Mouse (Mus musculus): Measurements from ENCODE around the gene Mgat3. TPM values are rescaled to one million over a fixed set of nuclear protein-coding genes. Genes with fewer than 3 reads are reported as not detected.

Gene Mgat3
- total RNA-seq, 1 experiment from 2014 or later = not detected

DNA sequence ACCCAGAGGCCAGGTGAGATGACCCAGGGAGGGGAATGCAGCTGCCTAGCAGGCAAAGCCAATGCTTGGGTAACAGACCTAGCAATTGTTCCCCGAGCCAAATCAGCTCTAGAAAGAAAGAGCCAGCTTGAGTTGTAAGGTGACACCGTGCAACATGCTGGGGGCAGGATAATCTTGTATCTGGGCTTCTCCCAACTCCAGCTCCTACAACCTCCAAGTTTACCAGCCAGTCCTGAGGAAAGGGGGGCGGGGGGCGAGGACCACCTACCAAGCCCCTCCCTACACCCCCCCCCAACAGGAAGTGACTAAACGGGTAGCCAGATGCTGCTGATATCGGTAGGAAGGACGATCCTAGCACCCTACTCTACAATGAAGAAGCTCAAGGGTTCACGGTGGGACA lies 2.2 kb upstream of the Mgat3 start:
- ATAC-seq (replicated peaks; ENCODE audit: insufficient number of reproducible peaks, low FRiP score, low TSS enrichment, poor library complexity, severe bottlenecking) = no peak

GRCm38 (mm10) chr15:80171791-80172190 lies 1.7 kb upstream of the Mgat3 start:
- no peak for ATAC-seq (replicated peaks; ENCODE audit: insufficient number of reproducible peaks, low FRiP score, low TSS enrichment, poor library complexity, severe bottlenecking)

- no peak for ATAC-seq (replicated peaks; ENCODE audit: insufficient number of reproducible peaks, low FRiP score, low TSS enrichment, poor library complexity, severe bottlenecking)
Observed at GRCm38 (mm10) chr15:80173781-80174597, 468 bp downstream of the Mgat3 start.

DNA sequence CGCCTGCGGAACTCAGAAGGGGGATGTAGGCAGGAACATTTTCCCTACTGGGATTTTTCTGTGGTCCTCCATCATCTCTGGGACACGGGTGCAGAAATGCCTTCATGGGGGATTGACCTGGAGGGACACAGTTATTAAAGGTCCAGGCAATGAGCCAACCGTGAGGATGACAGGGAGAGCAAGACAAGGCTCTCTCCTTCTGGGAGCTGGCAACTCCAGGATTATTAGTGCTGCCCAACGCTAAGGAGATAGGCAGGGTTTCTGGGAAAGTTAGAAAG lies 1.0 kb downstream of the Mgat3 start:
- no peak for ATAC-seq (replicated peaks; ENCODE audit: insufficient number of reproducible peaks, low FRiP score, low TSS enrichment, poor library complexity, severe bottlenecking)

- no peak for ATAC-seq (replicated peaks; ENCODE audit: insufficient number of reproducible peaks, low FRiP score, low TSS enrichment, poor library complexity, severe bottlenecking)
Observed at GRCm38 (mm10) chr15:80175316-80175715, 1.8 kb downstream of the Mgat3 start.

DNA sequence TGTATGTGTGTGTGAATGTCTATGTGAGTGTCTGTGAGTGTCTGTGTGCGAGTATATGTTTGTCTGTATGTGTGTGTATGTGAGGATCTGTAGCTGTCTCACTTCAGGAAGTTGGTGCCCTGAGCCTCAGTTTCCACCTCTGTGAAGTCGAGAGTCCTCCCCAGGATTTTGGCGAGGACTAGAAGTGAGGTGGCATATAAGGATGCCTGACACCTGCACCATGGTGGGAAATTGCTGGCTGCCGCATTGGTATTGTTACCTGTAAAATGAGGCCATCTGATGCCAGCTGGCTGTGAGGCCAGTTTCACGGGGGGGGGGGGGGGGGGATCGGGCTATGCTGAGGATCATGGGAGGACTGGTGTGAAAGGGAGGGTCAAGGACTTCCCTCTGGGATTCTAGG lies 2.2 kb downstream of the Mgat3 start:
- ATAC-seq (replicated peaks; ENCODE audit: insufficient number of reproducible peaks, low FRiP score, low TSS enrichment, poor library complexity, severe bottlenecking) = no peak

GRCm38 (mm10) chr15:80181561-80181960 lies 8.0 kb downstream of the Mgat3 start:
- no peak for ATAC-seq (replicated peaks; ENCODE audit: insufficient number of reproducible peaks, low FRiP score, low TSS enrichment, poor library complexity, severe bottlenecking)

DNA sequence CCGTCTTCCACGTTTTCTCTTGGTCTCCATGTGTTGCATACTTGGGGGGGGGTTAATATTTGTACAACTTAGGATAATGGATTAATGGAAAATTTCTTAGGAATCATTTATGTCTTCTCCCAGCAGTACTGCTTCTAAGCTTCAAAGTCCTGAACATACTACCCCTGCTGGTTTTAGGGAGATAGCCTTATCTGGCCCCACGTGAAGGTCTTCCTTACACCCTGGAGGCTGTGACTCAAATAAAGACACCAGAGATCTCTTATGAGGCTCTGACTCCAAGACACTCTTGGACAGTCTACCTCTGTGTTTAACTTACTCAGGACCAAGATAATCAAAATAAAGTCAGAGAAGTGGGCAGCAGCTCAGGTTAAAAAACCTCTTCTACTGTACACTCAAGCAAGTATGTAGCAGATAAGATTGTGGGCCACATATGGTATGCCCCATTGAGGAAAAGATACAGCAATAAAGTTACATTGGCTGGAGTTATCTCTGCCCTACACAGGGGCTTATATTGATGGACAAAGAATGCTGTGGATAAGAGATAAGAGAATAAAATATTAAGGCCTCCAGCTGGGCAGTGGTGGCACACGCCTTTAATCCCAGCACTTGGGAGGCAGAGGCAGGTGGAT lies 8.7 kb downstream of the Mgat3 start:
- no peak for ATAC-seq (replicated peaks; ENCODE audit: insufficient number of reproducible peaks, low FRiP score, low TSS enrichment, poor library complexity, severe bottlenecking)

DNA sequence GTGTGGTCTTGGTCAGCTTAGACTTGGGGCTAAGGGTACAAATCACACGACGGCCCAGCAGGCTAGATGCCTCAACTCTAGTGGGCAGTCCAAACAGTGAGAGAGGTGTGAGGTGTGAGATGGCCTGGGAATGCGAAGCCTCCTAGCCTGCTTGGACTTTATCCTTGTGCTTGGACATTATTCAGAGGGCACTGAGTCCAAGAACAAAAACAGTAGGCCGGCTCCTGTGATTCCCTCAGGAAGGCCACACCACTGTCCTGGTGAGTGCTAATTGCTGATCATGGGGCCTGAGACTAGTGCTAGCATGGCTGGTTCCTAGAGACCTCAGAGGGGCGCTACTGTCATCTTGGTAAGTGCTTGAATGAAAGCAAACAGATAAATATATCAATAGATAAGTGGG lies 15.4 kb downstream of the Mgat3 start:
- ATAC-seq (replicated peaks; ENCODE audit: insufficient number of reproducible peaks, low FRiP score, low TSS enrichment, poor library complexity, severe bottlenecking) = no peak

- no peak for ATAC-seq (replicated peaks; ENCODE audit: insufficient number of reproducible peaks, low FRiP score, low TSS enrichment, poor library complexity, severe bottlenecking)
Observed at GRCm38 (mm10) chr15:80190075-80190474, 16.6 kb downstream of the Mgat3 start.

- no peak for ATAC-seq (replicated peaks; ENCODE audit: insufficient number of reproducible peaks, low FRiP score, low TSS enrichment, poor library complexity, severe bottlenecking)
Observed at GRCm38 (mm10) chr15:80191585-80192245, 18.2 kb downstream of the Mgat3 start.

DNA sequence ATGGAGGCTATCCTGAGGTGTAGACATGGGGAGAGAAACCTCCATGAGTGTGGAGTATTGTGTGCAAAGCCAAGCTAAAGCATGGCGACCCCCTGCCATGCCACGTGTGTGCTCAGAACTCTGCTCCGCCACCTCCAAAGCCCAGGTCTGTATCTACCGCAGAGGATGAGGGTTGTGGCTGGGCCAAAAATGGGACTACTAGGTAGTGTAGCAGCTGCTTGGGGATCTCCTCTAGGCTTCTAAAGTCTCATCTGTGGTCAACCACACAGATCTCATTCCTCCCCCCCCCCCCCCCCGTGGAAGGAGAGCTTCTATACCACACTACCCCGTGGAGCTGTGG lies 18.7 kb downstream of the Mgat3 start:
- no peak for ATAC-seq (replicated peaks; ENCODE audit: insufficient number of reproducible peaks, low FRiP score, low TSS enrichment, poor library complexity, severe bottlenecking)

DNA sequence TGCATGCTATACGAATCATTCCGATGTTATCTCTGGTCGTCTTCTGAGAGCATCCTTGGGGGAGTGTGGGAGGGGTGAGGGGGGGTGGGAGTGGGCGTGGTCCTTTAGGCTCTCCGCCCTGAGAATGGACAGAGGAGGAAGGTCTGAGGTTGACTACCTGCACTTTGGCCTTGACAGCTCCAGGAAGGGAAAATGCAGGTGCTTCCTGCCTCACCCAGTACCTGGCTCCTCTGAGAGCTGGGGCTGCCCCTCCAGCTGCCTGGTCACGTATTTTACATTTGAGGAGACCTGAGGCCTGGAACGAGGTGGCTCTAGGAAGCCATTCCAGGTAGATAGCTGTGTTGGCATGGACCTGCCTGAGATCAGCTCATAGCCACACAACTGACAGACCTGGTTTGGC lies 19.3 kb downstream of the Mgat3 start:
- ATAC-seq (replicated peaks; ENCODE audit: insufficient number of reproducible peaks, low FRiP score, low TSS enrichment, poor library complexity, severe bottlenecking) = no peak

GRCm38 (mm10) chr15:80199556-80199955 lies 26.0 kb downstream of the Mgat3 start:
- ATAC-seq (replicated peaks; ENCODE audit: insufficient number of reproducible peaks, low FRiP score, low TSS enrichment, poor library complexity, severe bottlenecking) = no peak

DNA sequence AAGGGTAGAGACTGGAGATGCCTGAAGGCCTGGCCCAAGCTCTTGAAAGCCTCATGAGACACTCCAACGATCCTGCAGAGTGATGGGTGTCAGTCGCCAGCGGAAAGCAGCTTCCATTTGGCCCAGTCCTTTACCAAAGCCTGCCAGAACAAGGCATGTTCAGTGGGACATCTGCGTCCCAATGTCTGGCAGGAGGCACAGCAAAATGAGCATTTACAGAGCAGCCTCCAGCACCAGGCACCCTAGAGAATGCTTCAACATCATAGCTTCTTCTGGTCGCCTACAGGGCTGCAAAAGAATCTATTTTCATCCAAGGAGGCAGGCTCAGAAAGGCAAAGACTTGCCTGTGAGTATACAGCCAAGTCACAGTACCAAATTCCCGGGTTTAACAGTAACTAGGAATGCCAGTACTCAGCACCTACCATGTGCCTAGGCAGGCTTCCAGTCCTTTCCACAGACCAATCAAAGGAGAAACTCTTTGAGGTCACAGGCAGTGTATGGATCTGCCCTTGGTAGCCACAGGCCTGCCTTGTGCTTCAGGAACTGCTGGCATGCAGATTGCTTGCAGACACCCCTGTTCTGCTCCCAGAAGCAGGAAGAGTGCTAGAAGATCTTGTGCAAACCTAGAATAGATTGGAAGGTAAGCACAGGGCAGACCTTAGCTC lies 28.7 kb downstream of the Mgat3 start:
- ATAC-seq (replicated peaks; ENCODE audit: insufficient number of reproducible peaks, low FRiP score, low TSS enrichment, poor library complexity, severe bottlenecking) = no peak

GRCm38 (mm10) chr15:80203406-80203805 lies 29.9 kb downstream of the Mgat3 start:
- no peak for ATAC-seq (replicated peaks; ENCODE audit: insufficient number of reproducible peaks, low FRiP score, low TSS enrichment, poor library complexity, severe bottlenecking)

- no peak for ATAC-seq (replicated peaks; ENCODE audit: insufficient number of reproducible peaks, low FRiP score, low TSS enrichment, poor library complexity, severe bottlenecking)
Observed at GRCm38 (mm10) chr15:80206057-80206565, 32.6 kb downstream of the Mgat3 start.

GRCm38 (mm10) chr15:80208446-80208845 lies 34.9 kb downstream of the Mgat3 start:
- ATAC-seq (replicated peaks; ENCODE audit: insufficient number of reproducible peaks, low FRiP score, low TSS enrichment, poor library complexity, severe bottlenecking) = no peak

GRCm38 (mm10) chr15:80213688-80214087 lies 40.2 kb downstream of the Mgat3 start:
- no peak for ATAC-seq (replicated peaks; ENCODE audit: insufficient number of reproducible peaks, low FRiP score, low TSS enrichment, poor library complexity, severe bottlenecking)

All from monocyte, adult 5-6 weeks (primary cell).